Mouse (Mus musculus): Measurements from ENCODE around the gene Pepd. TPM values are rescaled to one million over a fixed set of nuclear protein-coding genes. Genes with fewer than 3 reads are reported as not detected.

Gene Pepd
- polyA plus RNA-seq, 1 experiment, result 82.1 TPM

DNA sequence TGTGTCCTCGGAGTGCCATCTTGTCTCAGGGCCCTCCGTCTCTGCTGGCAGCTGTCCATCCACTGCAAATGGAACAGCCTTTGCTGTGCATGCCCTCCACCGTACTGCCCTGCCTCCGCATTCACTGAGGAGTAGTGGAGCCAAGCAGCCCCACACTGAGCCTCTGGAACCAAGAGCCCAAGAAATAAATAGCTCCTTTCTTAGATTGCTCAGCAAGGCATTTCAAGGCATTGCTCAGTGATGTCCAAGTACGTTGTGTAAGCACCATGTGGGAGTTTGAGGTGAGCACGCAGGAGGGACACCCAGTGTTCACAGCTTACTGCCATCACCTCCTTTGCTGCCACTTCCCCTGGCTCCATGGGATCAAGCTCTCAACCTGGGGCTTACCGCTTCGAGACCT lies 20.5 kb downstream of the Pepd start:
- Histone ChIP-seq H3K27me3 (ENCODE audit: control insufficient read depth, insufficient read depth, insufficient read length) (no peaks in the 10 kb centered on the region), H3K36me3 (ENCODE audit: control insufficient read depth, insufficient read depth) (no peaks in the 10 kb centered on the region), H3K4me2 (ENCODE audit: low read depth) (no peak overlapping the region), H3K79me2 (ENCODE audit: control insufficient read depth, insufficient read depth) (no peaks in the 10 kb centered on the region), H3K4me3 (no peak overlapping the region), H3ac (ENCODE audit: control insufficient read depth, insufficient read length) (no peak overlapping the region)
- no peak for TF ChIP-seq MYOD1 (IDR thresholded peaks at IDR 0.05; ENCODE audit: control insufficient read depth in 1 of 3, insufficient read length in 2 of 3, low read depth in 2 of 3)
- TF ChIP-seq CEBPB (IDR thresholded peaks at IDR 0.05; ENCODE audit: insufficient read depth, poor library complexity, severe bottlenecking), result no peak

- Histone ChIP-seq H3K79me2 (ENCODE audit: control insufficient read depth, insufficient read depth) (no peaks in the 10 kb centered on the region), H3K27me3 (ENCODE audit: control insufficient read depth, insufficient read depth, insufficient read length) (no peaks in the 10 kb centered on the region), H3K4me3 (no peak overlapping the region), H3K4me2 (ENCODE audit: low read depth) (no peak overlapping the region), H3K36me3 (ENCODE audit: control insufficient read depth, insufficient read depth) (no peaks in the 10 kb centered on the region), H3ac (ENCODE audit: control insufficient read depth, insufficient read length) (no peak overlapping the region)
- TF ChIP-seq USF1 (IDR thresholded peaks at IDR 0.05; ENCODE audit: low read depth), result no peak
- TF ChIP-seq MAX (IDR thresholded peaks at IDR 0.05; ENCODE audit: low read depth), result no peak
- peak; percentile 9 for TF ChIP-seq TCF3 (IDR thresholded peaks at IDR 0.05; ENCODE audit: insufficient read length, low read depth)
- no peak for TF ChIP-seq POLR2AphosphoS2 (IDR thresholded peaks at IDR 0.05; ENCODE audit: insufficient read length, low read depth)
- no peak for TF ChIP-seq CEBPB (IDR thresholded peaks at IDR 0.05; ENCODE audit: insufficient read depth, poor library complexity, severe bottlenecking)
- TF ChIP-seq E2F4 (IDR thresholded peaks at IDR 0.05; ENCODE audit: insufficient read depth), result no peak
- TF ChIP-seq MYOD1 (IDR thresholded peaks at IDR 0.05; ENCODE audit: control insufficient read depth in 1 of 3, insufficient read length in 2 of 3, low read depth in 2 of 3), result peak in 2 of 3 experiments; percentile 58 to 64
- no peak for TF ChIP-seq POLR2A (IDR thresholded peaks at IDR 0.05; ENCODE audit: insufficient read length, low read depth)
- TF ChIP-seq SRF (IDR thresholded peaks at IDR 0.05; ENCODE audit: control insufficient read depth, insufficient read length, low read depth), result no peak
- TF ChIP-seq REST (IDR thresholded peaks at IDR 0.05; ENCODE audit: insufficient read depth, insufficient read length), result no peak
- no peak for TF ChIP-seq TCF12 (IDR thresholded peaks at IDR 0.05; ENCODE audit: insufficient read depth, poor library complexity, severe bottlenecking)
- TF ChIP-seq MYOG (IDR thresholded peaks at IDR 0.05; ENCODE audit: control insufficient read depth in 1 of 3, insufficient read depth in 1 of 3, insufficient read length in 2 of 3, low read depth in 2 of 3), result no peak
Measured at GRCm38 (mm10) chr7:34933142-34933541, 21.0 kb downstream of the Pepd start.

- no peak overlapping the region for H3ac ChIP-seq (ENCODE audit: control insufficient read depth, insufficient read length)
Measured at GRCm38 (mm10) chr7:34936347-34936746, 24.2 kb downstream of the Pepd start.

DNA sequence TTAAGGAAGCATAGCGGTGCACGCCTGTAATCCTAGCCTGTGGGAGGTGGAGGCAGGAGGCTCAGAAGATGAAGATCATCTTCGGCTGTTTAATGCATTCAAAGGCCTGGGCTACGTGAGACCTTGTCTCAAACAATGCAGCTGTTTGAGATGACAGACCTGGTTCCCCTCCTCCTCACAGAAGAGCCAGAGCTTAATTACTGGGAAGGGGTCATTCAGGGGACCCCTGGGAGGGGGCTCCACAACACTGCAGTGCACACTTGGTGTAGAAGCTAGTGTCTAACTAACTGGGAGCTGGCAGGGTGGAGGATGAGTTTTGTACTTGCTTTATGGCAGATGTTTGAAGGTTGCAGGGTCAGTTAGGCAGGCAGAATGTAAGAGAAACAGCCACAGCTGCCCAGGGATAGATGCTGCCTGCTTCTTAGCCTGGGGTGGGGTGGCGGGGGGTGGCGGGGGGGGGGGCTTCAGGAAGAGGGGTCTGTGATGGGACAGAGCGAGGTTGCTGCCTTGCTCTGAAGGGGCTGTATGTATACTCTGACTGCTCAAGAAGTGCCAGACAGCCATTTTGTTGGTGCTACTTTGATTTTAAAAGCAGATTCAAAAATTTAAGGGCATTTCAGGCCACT lies 26.6 kb downstream of the Pepd start:
- no peaks in the 10 kb centered on the region for H3K36me3 ChIP-seq (ENCODE audit: control insufficient read depth, insufficient read depth)
- H3K79me2 ChIP-seq (ENCODE audit: control insufficient read depth, insufficient read depth), result no peaks in the 10 kb centered on the region
- H3ac ChIP-seq (ENCODE audit: control insufficient read depth, insufficient read length), result no peak overlapping the region
- no peaks in the 10 kb centered on the region for H3K27me3 ChIP-seq (ENCODE audit: control insufficient read depth, insufficient read depth, insufficient read length)
- TF ChIP-seq E2F4 (IDR thresholded peaks at IDR 0.05; ENCODE audit: insufficient read depth) (no peak), MYOD1 (IDR thresholded peaks at IDR 0.05; ENCODE audit: control insufficient read depth in 1 of 3, insufficient read length in 2 of 3, low read depth in 2 of 3) (peak in 1 of 3 experiments; percentile 6)
- H3K4me2 ChIP-seq (ENCODE audit: low read depth), result peak overlapping the region; percentile 36
- no peak overlapping the region for H3K4me3 ChIP-seq

More at GRCm38 (mm10) chr7:34936347-34936746, 24.2 kb downstream of the Pepd start:
- no peaks in the 10 kb centered on the region for H3K79me2 ChIP-seq (ENCODE audit: control insufficient read depth, insufficient read depth)
- no peak overlapping the region for H3K4me2 ChIP-seq (ENCODE audit: low read depth)
- no peak overlapping the region for H3K4me3 ChIP-seq
- TF ChIP-seq POLR2A (IDR thresholded peaks at IDR 0.05; ENCODE audit: insufficient read length, low read depth) (no peak), USF1 (IDR thresholded peaks at IDR 0.05; ENCODE audit: low read depth) (no peak), E2F4 (IDR thresholded peaks at IDR 0.05; ENCODE audit: insufficient read depth) (no peak), POLR2AphosphoS2 (IDR thresholded peaks at IDR 0.05; ENCODE audit: insufficient read length, low read depth) (no peak), CEBPB (IDR thresholded peaks at IDR 0.05; ENCODE audit: insufficient read depth, poor library complexity, severe bottlenecking) (no peak), MYOD1 (IDR thresholded peaks at IDR 0.05; ENCODE audit: control insufficient read depth in 1 of 3, insufficient read length in 2 of 3, low read depth in 2 of 3) (no peak), TCF3 (IDR thresholded peaks at IDR 0.05; ENCODE audit: insufficient read length, low read depth) (no peak), MAX (IDR thresholded peaks at IDR 0.05; ENCODE audit: low read depth) (no peak), SRF (IDR thresholded peaks at IDR 0.05; ENCODE audit: control insufficient read depth, insufficient read length, low read depth) (no peak), MYOG (IDR thresholded peaks at IDR 0.05; ENCODE audit: control insufficient read depth in 1 of 3, insufficient read depth in 1 of 3, insufficient read length in 2 of 3, low read depth in 2 of 3) (no peak), TCF12 (IDR thresholded peaks at IDR 0.05; ENCODE audit: insufficient read depth, poor library complexity, severe bottlenecking) (no peak)
- H3K36me3 ChIP-seq (ENCODE audit: control insufficient read depth, insufficient read depth), result no peaks in the 10 kb centered on the region
- no peaks in the 10 kb centered on the region for H3K27me3 ChIP-seq (ENCODE audit: control insufficient read depth, insufficient read depth, insufficient read length)

DNA sequence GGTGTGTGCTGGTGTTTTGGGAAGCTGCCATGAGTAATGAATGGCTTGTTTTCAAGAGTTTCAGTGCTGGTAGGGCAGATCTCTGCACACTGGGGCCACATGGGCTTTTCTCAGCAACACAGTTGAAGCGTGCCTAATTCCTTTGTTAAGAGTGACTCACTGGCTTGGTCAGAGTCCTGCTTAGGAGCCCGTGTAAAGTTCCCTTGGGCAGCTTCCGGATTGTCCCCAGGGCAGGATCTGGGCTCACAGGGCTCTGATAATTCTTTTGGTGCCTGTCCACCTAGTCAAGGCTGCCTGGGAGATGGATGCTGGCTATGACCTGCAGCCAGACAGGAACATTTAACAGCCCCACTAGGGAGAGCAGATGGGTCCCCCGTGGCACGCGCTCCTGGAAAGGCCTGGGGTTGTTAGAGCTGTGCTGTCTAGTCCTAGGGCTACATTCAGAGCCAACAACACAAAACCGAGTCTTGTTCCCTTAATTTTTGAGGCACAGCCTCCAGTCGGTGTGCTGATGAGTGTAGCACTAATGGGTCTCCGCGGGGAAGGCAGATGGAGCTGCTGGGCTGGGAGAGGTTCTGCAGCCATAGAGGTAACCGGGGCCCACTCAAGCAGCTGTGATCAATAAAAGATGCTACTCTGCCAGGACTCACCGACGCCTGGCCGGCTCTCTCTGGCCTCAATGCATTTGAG lies 27.2 kb downstream of the Pepd start:
- H3ac ChIP-seq (ENCODE audit: control insufficient read depth, insufficient read length), result no peak overlapping the region
- peak overlapping the region; percentile 16 for H3K4me2 ChIP-seq (ENCODE audit: low read depth)
- no peak overlapping the region for H3K4me3 ChIP-seq
- no peaks in the 10 kb centered on the region for H3K79me2 ChIP-seq (ENCODE audit: control insufficient read depth, insufficient read depth)
- H3K36me3 ChIP-seq (ENCODE audit: control insufficient read depth, insufficient read depth), result no peaks in the 10 kb centered on the region
- H3K27me3 ChIP-seq (ENCODE audit: control insufficient read depth, insufficient read depth, insufficient read length), result no peaks in the 10 kb centered on the region
- TF ChIP-seq MAX (IDR thresholded peaks at IDR 0.05; ENCODE audit: low read depth) (peak; percentile 42), REST (IDR thresholded peaks at IDR 0.05; ENCODE audit: insufficient read depth, insufficient read length) (no peak)

Data from myocyte (in vitro differentiated cells).